Mouse (Mus musculus) hindbrain, embryonic 11.5 days (tissue): ENCODE results near the gene Rgl1. TPM values are rescaled to one million over a fixed set of nuclear protein-coding genes. Genes with fewer than 3 reads are reported as not detected.

Experiments used
- ATAC-seq: fragments of 200-750 bp; cut with Nextera tagmentation; 2 replicates; pipeline ENCODE4 v1.8.0; 2017; ENCODE audit warnings: mild to moderate bottlenecking, moderate TSS enrichment, moderate library complexity; ENCODE audit not compliant: low FRiP score
- DNase-seq: peaks from one replicate; pipeline ENCODE4 v3.0.0-alpha.2; 2015; ENCODE audit warnings: low spot score
- H3K27ac ChIP-seq: fragments of 300-500 bp; sonication (generic); 2 replicates; pipeline ENCODE4 v1.5.1; 2014; ENCODE audit warnings: mild to moderate bottlenecking, low read depth, low read length
- H3K27me3 ChIP-seq: fragments of 300-500 bp; sonication (generic); 2 replicates; pipeline ENCODE4 v1.6.1; 2014; ENCODE audit warnings: mild to moderate bottlenecking, low read length, moderate library complexity, mixed read lengths; ENCODE audit not compliant: control insufficient read depth, insufficient read depth
- H3K36me3 ChIP-seq: fragments of 300-500 bp; sonication (generic); 2 replicates; pipeline ENCODE4 v1.6.1; 2014; ENCODE audit warnings: mild to moderate bottlenecking, low read length, moderate library complexity, mixed read lengths; ENCODE audit not compliant: control insufficient read depth, insufficient read depth
- H3K4me1 ChIP-seq: fragments of 300-500 bp; sonication (generic); replicated peaks from 2 replicates; pipeline ENCODE4 v1.6.1; 2014; ENCODE audit warnings: low read length, mixed read lengths; ENCODE audit not compliant: control insufficient read depth, insufficient read depth
- H3K4me2 ChIP-seq: fragments of 300-500 bp; sonication (generic); replicated peaks from 2 replicates; pipeline ENCODE4 v1.6.1; 2014; ENCODE audit warnings: mild to moderate bottlenecking, low read depth, low read length
- H3K4me3 ChIP-seq: fragments of 300-500 bp; sonication (generic); 2 replicates; pipeline ENCODE4 v1.5.1; 2014; ENCODE audit warnings: low read depth, low read length
- H3K9ac ChIP-seq: fragments of 300-500 bp; sonication (generic); 2 replicates; pipeline ENCODE4 v1.6.1; 2014; ENCODE audit warnings: low read depth, low read length
- H3K9me3 ChIP-seq: fragments of 300-500 bp; sonication (generic); 2 replicates; pipeline ENCODE4 v1.6.1; 2016; ENCODE audit warnings: low read length; ENCODE audit not compliant: control insufficient read depth
- WGBS: fragments of 180-500 bp; shearing (Covaris S2); extraction: QIAGEN DNeasy Blood & Tissue Kit; methylation state at CpG from one replicate; pipeline ENCODE4 v1.1.7; 2014; 5-methylcytosine and 5-hydroxymethylcytosine counted together
- polyA plus RNA-seq: library from polyadenylated mRNA; unstranded; fragments of >200 nt; fragmentation: Nextera tagmentation; extraction: Ambion mirVana; gene quantifications from 2 replicates; pipeline ENCODE4 v1.2.1, GENCODE M21; 2014

The Rgl1 gene
- polyA plus RNA-seq, 1 experiment from 2014 or later, result 26.6 TPM

DNA sequence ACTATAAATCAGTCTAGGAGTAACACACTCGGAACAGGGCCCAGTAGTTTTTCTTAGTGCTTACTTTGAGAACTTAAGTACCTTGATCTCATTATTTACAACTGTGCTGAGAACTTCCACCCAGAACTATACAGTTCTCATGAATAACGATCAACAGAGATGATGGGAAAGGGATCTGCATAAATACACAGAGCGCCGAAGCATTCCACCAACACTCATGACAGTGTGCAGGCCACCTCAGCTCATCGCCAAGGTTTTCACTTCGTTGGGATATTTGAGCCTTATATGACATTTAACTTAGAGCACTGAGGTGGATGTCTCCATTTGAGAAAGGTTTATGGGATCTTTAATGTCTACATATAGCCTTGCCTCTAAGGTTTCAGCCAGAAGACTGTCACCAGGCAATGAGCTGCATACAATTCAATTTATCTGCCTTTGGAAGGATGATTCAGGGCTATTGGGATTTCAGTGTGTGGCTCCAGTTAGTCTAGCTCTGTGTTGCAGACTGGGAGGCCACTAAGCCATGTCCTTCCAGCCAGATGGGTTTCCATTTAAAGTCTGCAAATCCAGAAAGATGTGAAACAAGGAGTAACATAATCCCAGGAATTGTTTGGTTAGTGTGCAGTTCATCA is 223.3 kb downstream of the Rgl1 start:
- 97% methylated on average over 6 of the region's 6 CpGs for WGBS
- no peak for DNase-seq

DNA sequence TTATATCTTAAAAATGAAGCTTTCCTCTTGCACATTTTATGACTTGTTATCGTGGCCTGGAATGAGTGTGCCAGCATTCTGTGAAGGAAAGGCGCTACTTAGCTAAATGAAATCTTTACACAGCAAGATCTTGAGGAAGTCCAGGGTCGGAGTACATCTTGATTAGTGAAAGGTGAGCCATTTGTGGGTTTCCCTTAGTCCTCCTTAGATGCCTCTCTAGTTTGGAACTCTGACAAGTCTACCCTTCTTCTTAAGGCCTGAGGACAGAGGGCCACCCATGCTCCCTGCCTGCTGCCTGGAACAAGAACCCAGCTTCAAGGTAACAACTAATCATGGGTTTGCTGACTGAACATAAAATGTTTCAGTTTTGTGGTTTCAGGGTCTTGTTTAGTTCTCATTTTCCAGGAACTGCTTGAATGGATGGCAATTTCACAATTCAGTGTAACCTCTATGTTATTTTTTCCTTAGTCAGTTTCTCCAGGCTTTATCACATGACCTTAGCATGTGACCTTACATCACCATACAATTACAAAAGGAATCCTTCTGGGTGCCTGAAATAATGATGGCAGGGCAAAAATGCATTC is 225.8 kb downstream of the Rgl1 start:
- Histone ChIP-seq H3K4me3 (no peak overlapping the region), H3K27ac (no peak overlapping the region), H3K4me1 (no peaks in the 10 kb centered on the region), H3K27me3 (no peaks in the 10 kb centered on the region), H3K9ac (no peak overlapping the region), H3K9me3 (no peaks in the 10 kb centered on the region), H3K36me3 (0 out of 2 replicates have a peak, but pooled peaks cover 3% of the 10 kb centered on the region), H3K4me2 (no peak overlapping the region)
- ATAC-seq (no peak), DNase-seq (no peak)
- WGBS, result 93% methylated on average over 3 of the region's 3 CpGs

More for the DNA sequence above, 223.3 kb downstream of the Rgl1 start:
- Histone ChIP-seq H3K27ac (no peak overlapping the region), H3K4me2 (no peak overlapping the region), H3K9ac (no peak overlapping the region), H3K27me3 (no peaks in the 10 kb centered on the region), H3K9me3 (no peaks in the 10 kb centered on the region), H3K36me3 (no peaks in the 10 kb centered on the region), H3K4me1 (no peaks in the 10 kb centered on the region), H3K4me3 (no peak overlapping the region)
- no peak for ATAC-seq

DNA sequence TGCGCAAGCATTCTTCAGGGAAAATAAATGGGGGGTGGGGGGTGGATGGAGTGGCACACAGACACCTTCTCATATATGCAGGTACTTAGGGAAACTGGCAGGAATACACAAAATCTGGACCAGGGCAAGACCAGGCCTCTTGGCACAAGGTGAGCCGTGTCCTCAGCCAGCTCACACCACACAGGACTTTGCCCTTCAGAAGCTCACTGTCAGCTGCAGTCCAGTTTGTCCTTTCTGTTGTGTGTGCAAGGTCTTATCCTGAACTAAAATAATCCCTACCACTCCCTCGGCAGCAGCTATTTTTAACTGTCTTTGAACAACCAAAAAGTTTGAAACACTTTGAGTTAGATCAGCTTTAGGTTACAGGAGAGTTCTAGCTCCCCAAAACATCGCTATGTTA is 227.3 kb downstream of the Rgl1 start:
- no peak overlapping the region for H3K27ac ChIP-seq
- H3K36me3 ChIP-seq, result 0 out of 2 replicates have a peak, but pooled peaks cover 3% of the 10 kb centered on the region
- no peak overlapping the region for H3K9ac ChIP-seq
- H3K4me3 ChIP-seq, result no peak overlapping the region
- no peak for ATAC-seq
- H3K4me2 ChIP-seq, result no peak overlapping the region
- H3K27me3 ChIP-seq, result no peaks in the 10 kb centered on the region
- H3K4me1 ChIP-seq, result no peaks in the 10 kb centered on the region
- H3K9me3 ChIP-seq, result no peaks in the 10 kb centered on the region
- 93% methylated on average over 4 of the region's 4 CpGs for WGBS
- no peak for DNase-seq

DNA sequence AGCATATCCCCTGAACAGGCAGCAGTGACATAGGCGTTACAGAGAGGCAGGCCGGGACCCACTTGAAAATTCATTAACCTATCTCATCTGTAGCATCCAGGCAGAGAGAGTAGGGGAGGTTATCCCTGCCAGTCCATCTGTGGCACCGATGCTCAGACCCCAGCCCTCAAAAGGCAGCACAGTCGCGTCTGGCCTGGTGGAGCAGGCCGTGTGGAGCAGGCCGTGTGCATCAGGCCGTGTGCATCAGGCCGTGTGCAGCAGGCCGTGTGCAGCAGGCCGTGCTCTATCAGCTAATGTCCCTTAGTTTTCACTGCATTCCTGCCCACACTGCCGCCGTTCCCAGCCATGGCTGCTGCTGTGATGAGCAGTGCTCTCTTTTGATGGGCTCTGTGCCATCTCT is 229.0 kb downstream of the Rgl1 start:
- no peak for ATAC-seq
- no peaks in the 10 kb centered on the region for H3K4me1 ChIP-seq
- no peak overlapping the region for H3K4me2 ChIP-seq
- no peaks in the 10 kb centered on the region for H3K9me3 ChIP-seq
- DNase-seq, result no peak
- no peak overlapping the region for H3K4me3 ChIP-seq
- 0 out of 2 replicates have a peak, but pooled peaks cover 3% of the 10 kb centered on the region for H3K36me3 ChIP-seq
- H3K27me3 ChIP-seq, result no peaks in the 10 kb centered on the region
- no peak overlapping the region for H3K9ac ChIP-seq
- WGBS, result 74% methylated on average over 13 of the region's 13 CpGs
- H3K27ac ChIP-seq, result no peak overlapping the region

- no peak overlapping the region for H3K4me3 ChIP-seq
- 0 out of 2 replicates have a peak, but pooled peaks cover 3% of the 10 kb centered on the region for H3K36me3 ChIP-seq
- ATAC-seq (no peak), DNase-seq (peak; percentile 18)
- 57% methylated on average over 16 of the region's 16 CpGs for WGBS
- H3K9ac ChIP-seq, result no peak overlapping the region
- H3K27ac ChIP-seq, result no peak overlapping the region
- H3K27me3 ChIP-seq, result no peaks in the 10 kb centered on the region
- no peaks in the 10 kb centered on the region for H3K4me1 ChIP-seq
- no peak overlapping the region for H3K4me2 ChIP-seq
- no peaks in the 10 kb centered on the region for H3K9me3 ChIP-seq
These were observed 229.6 kb downstream of the Rgl1 start for GRCm38 (mm10) chr1:152536416-152537018.

GRCm38 (mm10) chr1:152534531-152534930 is 231.6 kb downstream of the Rgl1 start:
- Histone ChIP-seq H3K9me3 (no peaks in the 10 kb centered on the region), H3K9ac (no peak overlapping the region), H3K4me3 (no peak overlapping the region), H3K4me1 (no peaks in the 10 kb centered on the region), H3K4me2 (no peak overlapping the region), H3K27me3 (no peaks in the 10 kb centered on the region), H3K27ac (no peak overlapping the region), H3K36me3 (0 out of 2 replicates have a peak, but pooled peaks cover 3% of the 10 kb centered on the region)
- no peak for DNase-seq
- ATAC-seq, result no peak
- WGBS, result 88% methylated on average over 7 of the region's 7 CpGs

DNA sequence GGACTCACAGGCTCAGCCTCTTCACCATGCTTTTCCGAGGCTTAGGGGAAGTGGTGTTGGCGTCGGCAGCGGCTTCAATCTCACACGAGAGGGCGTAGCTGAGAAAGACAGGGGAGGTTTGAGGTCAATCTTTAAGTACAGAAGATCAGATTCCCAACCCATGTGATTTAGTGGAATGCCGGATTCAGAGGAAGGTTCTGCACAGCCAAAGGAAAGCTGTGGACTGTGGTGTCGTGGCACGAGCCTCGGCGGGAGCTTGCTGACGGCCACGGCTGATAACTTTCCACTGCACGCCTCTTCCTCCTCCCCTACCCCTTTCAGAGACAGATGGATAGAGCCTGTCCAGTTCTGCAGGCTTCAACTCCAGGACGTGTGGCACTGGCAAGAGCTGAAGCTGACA is 234.7 kb downstream of the Rgl1 start:
- Histone ChIP-seq H3K4me1 (no peaks in the 10 kb centered on the region), H3K27me3 (no peaks in the 10 kb centered on the region), H3K4me3 (no peak overlapping the region), H3K4me2 (no peak overlapping the region), H3K36me3 (no peaks in the 10 kb centered on the region; the same call in 1 of the 2 replicates), H3K9me3 (no peaks in the 10 kb centered on the region), H3K9ac (no peak overlapping the region), H3K27ac (no peak overlapping the region)
- ATAC-seq (no peak), DNase-seq (no peak)
- 68% methylated on average over 15 of the region's 15 CpGs for WGBS

DNA sequence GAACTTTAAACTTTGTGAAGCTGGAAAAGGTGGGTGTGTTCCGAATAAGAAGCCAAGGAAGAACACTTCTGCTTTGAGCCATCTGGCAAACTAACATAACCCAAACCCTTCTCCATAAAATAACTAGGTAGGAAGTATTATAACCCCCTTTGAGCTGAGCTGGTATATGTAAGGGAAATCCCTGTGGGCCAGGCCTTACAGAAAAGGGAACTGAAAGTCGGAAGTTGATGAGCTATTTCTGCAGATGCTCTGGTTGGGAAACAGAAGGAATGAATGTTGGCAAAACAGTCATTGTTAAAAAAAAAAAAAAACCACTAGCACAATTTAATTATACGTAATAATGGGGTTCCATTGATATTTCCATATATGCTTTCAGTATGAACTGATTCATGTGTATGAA is 237.4 kb downstream of the Rgl1 start:
- Histone ChIP-seq H3K27ac (no peak overlapping the region), H3K27me3 (no peaks in the 10 kb centered on the region), H3K4me2 (no peak overlapping the region), H3K4me3 (no peak overlapping the region), H3K9ac (no peak overlapping the region), H3K36me3 (no peaks in the 10 kb centered on the region; the same call in 1 of the 2 replicates), H3K9me3 (no peaks in the 10 kb centered on the region), H3K4me1 (no peaks in the 10 kb centered on the region)
- WGBS, result 90% methylated on average over 3 of the region's 3 CpGs
- DNase-seq, result no peak
- no peak for ATAC-seq

GRCm38 (mm10) chr1:152528214-152528613 is 237.9 kb downstream of the Rgl1 start:
- DNase-seq, result no peak
- no peaks in the 10 kb centered on the region; the same call in 1 of the 2 replicates for H3K36me3 ChIP-seq
- 88% methylated on average over 6 of the region's 6 CpGs for WGBS

More at GRCm38 (mm10) chr1:152528214-152528613, 237.9 kb downstream of the Rgl1 start:
- Histone ChIP-seq H3K9me3 (no peaks in the 10 kb centered on the region), H3K4me2 (no peak overlapping the region), H3K4me3 (no peak overlapping the region), H3K4me1 (no peaks in the 10 kb centered on the region), H3K9ac (no peak overlapping the region), H3K27me3 (no peaks in the 10 kb centered on the region), H3K27ac (no peak overlapping the region)
- ATAC-seq, result no peak
